Mouse (Mus musculus): ENCODE measurements around the gene Idua.

DNA sequence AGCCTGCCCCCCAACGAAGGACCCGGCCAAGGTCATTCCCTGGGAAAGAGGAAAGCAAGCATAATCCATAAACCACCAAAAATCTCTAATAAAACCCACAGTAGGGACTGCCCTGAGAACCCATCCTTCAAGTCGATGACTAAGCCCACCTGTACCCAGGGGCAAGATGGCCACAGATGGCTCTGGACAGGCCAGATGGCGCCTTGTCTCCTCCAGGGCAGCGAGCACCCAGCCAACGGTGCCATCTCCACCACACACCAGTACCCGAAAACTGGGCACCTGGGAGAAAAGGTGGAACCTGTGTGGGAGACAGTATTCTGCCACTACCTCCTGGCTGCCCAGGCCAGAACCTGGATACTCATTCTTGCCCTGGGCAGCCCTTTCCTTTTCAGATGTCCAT, 9.8 kb upstream of the Idua start:
- TF ChIP-seq POLR2A (IDR thresholded peaks at IDR 0.05; ENCODE audit: low read depth, low read length) (no peak), CTCF (conservative IDR thresholded peaks at IDR 0.05; ENCODE audit: insufficient read depth, insufficient read length, low read depth, low read length) (no peak)
